Mouse (Mus musculus): ENCODE measurements around the gene Inafm2.
A peak's percentile ranks its signal among the peaks of the same experiment; 100 is the strongest.

Gene Inafm2

GRCm38 (mm10) chr2:118756103-118756502 lies 10.5 kb downstream of the Inafm2 start:
- DNase-seq (ENCODE audit: extremely low spot score), result no peak

- DNase-seq (ENCODE audit: extremely low spot score), result peak; percentile 61
These were observed 14.3 kb downstream of the Inafm2 start for GRCm38 (mm10) chr2:118759828-118760227.

GRCm38 (mm10) chr2:118760311-118761025 lies 14.9 kb downstream of the Inafm2 start:
- DNase-seq (ENCODE audit: extremely low spot score), result no peak

GRCm38 (mm10) chr2:118761358-118761757 lies 15.8 kb downstream of the Inafm2 start:
- DNase-seq (ENCODE audit: extremely low spot score), result no peak

GRCm38 (mm10) chr2:118761906-118762783 lies 16.6 kb downstream of the Inafm2 start, which contains the start of gene Ccdc9b:
Ccdc9b (minus strand) TSS chr2:118762661.
- peak; percentile 60 for DNase-seq (ENCODE audit: extremely low spot score)

- no peak for DNase-seq (ENCODE audit: extremely low spot score)
These were observed 17.2 kb downstream of the Inafm2 start for GRCm38 (mm10) chr2:118762784-118763148.

GRCm38 (mm10) chr2:118763469-118763868 lies 17.9 kb downstream of the Inafm2 start:
- DNase-seq (ENCODE audit: extremely low spot score), result no peak

- peak; percentile 67 for DNase-seq (ENCODE audit: extremely low spot score)
These were observed 18.7 kb downstream of the Inafm2 start for GRCm38 (mm10) chr2:118764094-118764831.

GRCm38 (mm10) chr2:118764875-118765274 lies 19.3 kb downstream of the Inafm2 start:
- no peak for DNase-seq (ENCODE audit: extremely low spot score)

GRCm38 (mm10) chr2:118766041-118767033 lies 20.8 kb downstream of the Inafm2 start:
- DNase-seq (ENCODE audit: extremely low spot score), result no peak

GRCm38 (mm10) chr2:118772158-118772874 lies 26.8 kb downstream of the Inafm2 start, which contains the start of gene Phgr1:
Phgr1 (plus strand) TSS chr2:118772769.
- DNase-seq (ENCODE audit: extremely low spot score), result no peak

- no peak for DNase-seq (ENCODE audit: extremely low spot score)
These were observed 29.0 kb downstream of the Inafm2 start for GRCm38 (mm10) chr2:118774536-118774935.

GRCm38 (mm10) chr2:118775396-118775795 lies 29.8 kb downstream of the Inafm2 start:
- DNase-seq (ENCODE audit: extremely low spot score), result no peak

- DNase-seq (ENCODE audit: extremely low spot score), result no peak
These were observed 30.3 kb downstream of the Inafm2 start for GRCm38 (mm10) chr2:118775846-118776245.

GRCm38 (mm10) chr2:118776295-118776694 lies 30.7 kb downstream of the Inafm2 start:
- no peak for DNase-seq (ENCODE audit: extremely low spot score)

- DNase-seq (ENCODE audit: extremely low spot score), result no peak
These were observed 32.9 kb downstream of the Inafm2 start for GRCm38 (mm10) chr2:118778418-118778817.

- DNase-seq (ENCODE audit: extremely low spot score), result peak; percentile 19
These were observed 33.5 kb downstream of the Inafm2 start for GRCm38 (mm10) chr2:118779065-118779464.

- DNase-seq (ENCODE audit: extremely low spot score), result peak; percentile 94
These were observed 34.2 kb downstream of the Inafm2 start, which contains the start of gene Disp2 for GRCm38 (mm10) chr2:118779504-118780480. Disp2 (plus strand) TSS chr2:118779719.

GRCm38 (mm10) chr2:118781115-118781514 lies 35.6 kb downstream of the Inafm2 start:
- no peak for DNase-seq (ENCODE audit: extremely low spot score)
